Mouse (Mus musculus) heart, adult 2 months (tissue): Measurements from ENCODE around the gene Duxbl2.
"Not testable (repeated sequence)": the region's sequence is repeated elsewhere in the genome, so short reads cannot be mapped to it uniquely, and the experiment has no call there.

Source experiments
- EP300 ChIP-seq: fragments of 200-500 bp; IDR thresholded peaks from 2 replicates; pipeline ENCODE4 v1.6.1; 2011; ENCODE audit warnings: low read depth, low read length, control low read depth; ENCODE audit not compliant: insufficient read depth
- POLR2A ChIP-seq: fragments of 200-500 bp; IDR thresholded peaks from 2 replicates; pipeline ENCODE4 v1.6.1; 2011; ENCODE audit warnings: mild to moderate bottlenecking, low read depth, low read length, control low read depth; ENCODE audit not compliant: insufficient read depth

DNA sequence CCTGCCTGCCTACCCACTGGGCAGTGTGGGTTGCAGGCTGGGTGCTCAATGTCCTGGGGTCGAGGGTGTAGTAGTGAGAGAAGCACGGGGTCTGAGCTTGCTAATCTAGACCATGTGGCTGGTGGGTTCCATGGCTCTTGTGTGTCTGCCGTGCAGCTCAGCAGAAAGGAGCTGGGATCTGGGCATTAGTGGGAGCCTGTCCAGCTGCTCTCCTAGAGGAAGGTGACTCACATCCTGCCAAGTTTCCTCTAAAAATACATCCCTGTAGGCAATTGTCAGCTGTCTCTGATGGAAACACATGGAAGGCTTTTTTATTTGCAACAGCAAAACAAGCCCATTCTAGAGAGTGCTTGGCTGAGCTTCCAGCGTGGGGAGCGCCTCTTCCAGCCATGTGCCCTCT, 44.3 kb downstream of the Duxbl2 start:
- not testable (repeated sequence) for TF ChIP-seq EP300, POLR2A
